Mouse (Mus musculus): ENCODE measurements at regions not wholly inside any gene's neighbourhood (a gene's known extent, or its start where the extent isn't known, plus 50 kb on each side); places are given as distances from the start of the nearest gene placed in this dataset.

- no peak for TF ChIP-seq CTCF (IDR thresholded peaks at IDR 0.05; ENCODE audit: low read depth)
- DNase-seq (ENCODE audit: low spot score) (no peak), ATAC-seq (no peak)
- Histone ChIP-seq H3K27ac (0 out of 2 replicates have a peak overlapping the region, but pooled peaks have one; percentile 2), H3K36me3 (ENCODE audit: insufficient read depth, low read length) (no peaks in the 10 kb centered on the region), H3K9me3 (ENCODE audit: low read length) (no peaks in the 10 kb centered on the region), H3K9ac (replicated peaks; ENCODE audit: low read length) (no peak overlapping the region), H3K4me1 (ENCODE audit: insufficient read depth, low read length) (no peaks in the 10 kb centered on the region), H3K4me3 (ENCODE audit: low read length) (no peak overlapping the region), H3K4me2 (ENCODE audit: low read depth, low read length) (no peak overlapping the region), H3K27me3 (ENCODE audit: insufficient read depth, low read length) (no peaks in the 10 kb centered on the region)
- WGBS, result 90% methylated on average over 3 of the region's 3 CpGs
Observed at GRCm38 (mm10) chr12:13079832-13080231, 138.1 kb upstream of the Mycn start.

DNA sequence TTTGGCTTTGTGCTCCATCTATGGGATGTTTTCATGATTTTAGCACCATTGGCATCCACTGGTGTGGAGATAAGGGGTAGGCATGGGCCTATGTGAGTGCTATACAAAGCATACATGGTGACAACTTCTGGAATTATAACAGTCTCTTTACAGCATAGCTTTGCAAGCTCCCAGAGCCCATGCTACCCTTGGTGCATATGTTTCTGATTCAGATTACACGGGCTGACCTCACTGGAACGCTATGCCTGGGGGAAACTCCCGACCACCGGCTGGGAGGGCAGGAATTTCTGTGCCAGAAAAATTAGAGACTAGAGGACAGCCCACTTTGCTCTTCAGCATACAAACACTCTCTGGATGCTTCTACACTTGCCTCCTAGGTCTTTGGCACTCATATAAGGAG lies 136.0 kb upstream of the Mycn start:
- Histone ChIP-seq H3K4me3 (ENCODE audit: low read length) (no peak overlapping the region), H3K36me3 (ENCODE audit: insufficient read depth, low read length) (no peaks in the 10 kb centered on the region), H3K4me2 (ENCODE audit: low read depth, low read length) (no peak overlapping the region), H3K9ac (replicated peaks; ENCODE audit: low read length) (no peak overlapping the region), H3K9me3 (ENCODE audit: low read length) (no peaks in the 10 kb centered on the region), H3K27me3 (ENCODE audit: insufficient read depth, low read length) (no peaks in the 10 kb centered on the region), H3K4me1 (ENCODE audit: insufficient read depth, low read length) (no peaks in the 10 kb centered on the region), H3K27ac (no peak overlapping the region)
- 42% methylated on average over 4 of the region's 4 CpGs for WGBS
- TF ChIP-seq CTCF (IDR thresholded peaks at IDR 0.05; ENCODE audit: low read depth), result no peak
- DNase-seq (ENCODE audit: low spot score) (no peak), ATAC-seq (no peak)

- no peak for TF ChIP-seq CTCF (IDR thresholded peaks at IDR 0.05; ENCODE audit: low read depth)
- H3K27me3 ChIP-seq (ENCODE audit: insufficient read depth, low read length), result no peaks in the 10 kb centered on the region
- H3K4me3 ChIP-seq (ENCODE audit: low read length), result no peak overlapping the region
- ATAC-seq (peak; percentile 51), DNase-seq (ENCODE audit: low spot score) (no peak)
- H3K9me3 ChIP-seq (ENCODE audit: low read length), result no peaks in the 10 kb centered on the region
- no peak overlapping the region for H3K27ac ChIP-seq
- 81% methylated on average over 3 of the region's 3 CpGs for WGBS
- no peak overlapping the region for H3K9ac ChIP-seq (replicated peaks; ENCODE audit: low read length)
- H3K4me2 ChIP-seq (ENCODE audit: low read depth, low read length), result no peak overlapping the region
- no peaks in the 10 kb centered on the region for H3K36me3 ChIP-seq (ENCODE audit: insufficient read depth, low read length)
- no peaks in the 10 kb centered on the region for H3K4me1 ChIP-seq (ENCODE audit: insufficient read depth, low read length)
Observed at GRCm38 (mm10) chr12:13076699-13077287, 135.1 kb upstream of the Mycn start.

- ATAC-seq, result no peak
- TF ChIP-seq CTCF (IDR thresholded peaks at IDR 0.05; ENCODE audit: low read depth), result no peak
Observed at GRCm38 (mm10) chr12:13073126-13073886, 131.6 kb upstream of the Mycn start.

GRCm38 (mm10) chr12:13067295-13067694 lies 125.6 kb upstream of the Mycn start:
- no peak for TF ChIP-seq CTCF (IDR thresholded peaks at IDR 0.05; ENCODE audit: low read depth)
- DNase-seq (ENCODE audit: low spot score) (no peak), ATAC-seq (no peak)
- Histone ChIP-seq H3K27me3 (ENCODE audit: insufficient read depth, low read length) (no peaks in the 10 kb centered on the region), H3K4me1 (ENCODE audit: insufficient read depth, low read length) (no peaks in the 10 kb centered on the region), H3K27ac (no peak overlapping the region), H3K4me2 (ENCODE audit: low read depth, low read length) (no peak overlapping the region), H3K9ac (replicated peaks; ENCODE audit: low read length) (no peak overlapping the region), H3K4me3 (ENCODE audit: low read length) (no peak overlapping the region), H3K36me3 (ENCODE audit: insufficient read depth, low read length) (no peaks in the 10 kb centered on the region), H3K9me3 (ENCODE audit: low read length) (no peaks in the 10 kb centered on the region)
- 52% methylated on average over 5 of the region's 5 CpGs for WGBS

More at GRCm38 (mm10) chr12:13073126-13073886, 131.6 kb upstream of the Mycn start:
- WGBS, result 48% methylated on average over 4 of the region's 4 CpGs
- H3K4me1 ChIP-seq (ENCODE audit: insufficient read depth, low read length), result no peaks in the 10 kb centered on the region
- no peaks in the 10 kb centered on the region for H3K36me3 ChIP-seq (ENCODE audit: insufficient read depth, low read length)
- DNase-seq (ENCODE audit: low spot score), result no peak
- no peaks in the 10 kb centered on the region for H3K27me3 ChIP-seq (ENCODE audit: insufficient read depth, low read length)
- no peak overlapping the region for H3K9ac ChIP-seq (replicated peaks; ENCODE audit: low read length)
- H3K9me3 ChIP-seq (ENCODE audit: low read length), result no peaks in the 10 kb centered on the region
- H3K27ac ChIP-seq, result no peak overlapping the region
- H3K4me2 ChIP-seq (ENCODE audit: low read depth, low read length), result no peak overlapping the region
- no peak overlapping the region for H3K4me3 ChIP-seq (ENCODE audit: low read length)

- H3K36me3 ChIP-seq (ENCODE audit: insufficient read depth, low read length), result no peaks in the 10 kb centered on the region
- no peaks in the 10 kb centered on the region for H3K27me3 ChIP-seq (ENCODE audit: insufficient read depth, low read length)
- H3K9ac ChIP-seq (replicated peaks; ENCODE audit: low read length), result no peak overlapping the region
- no peak for DNase-seq (ENCODE audit: low spot score)
- no peak overlapping the region for H3K4me2 ChIP-seq (ENCODE audit: low read depth, low read length)
- H3K27ac ChIP-seq, result no peak overlapping the region
- no peaks in the 10 kb centered on the region for H3K9me3 ChIP-seq (ENCODE audit: low read length)
- TF ChIP-seq CTCF (IDR thresholded peaks at IDR 0.05; ENCODE audit: low read depth), result no peak
- no peak overlapping the region for H3K4me3 ChIP-seq (ENCODE audit: low read length)
- 71% methylated on average over 6 of the region's 6 CpGs for WGBS
- ATAC-seq, result no peak
- H3K4me1 ChIP-seq (ENCODE audit: insufficient read depth, low read length), result no peaks in the 10 kb centered on the region
Observed at GRCm38 (mm10) chr12:13066604-13067181, 125.0 kb upstream of the Mycn start.

GRCm38 (mm10) chr12:13059473-13059872 lies 117.8 kb upstream of the Mycn start:
- Histone ChIP-seq H3K4me2 (ENCODE audit: low read depth, low read length) (no peak overlapping the region), H3K27ac (no peak overlapping the region), H3K9me3 (ENCODE audit: low read length) (no peaks in the 10 kb centered on the region), H3K36me3 (ENCODE audit: insufficient read depth, low read length) (no peaks in the 10 kb centered on the region), H3K27me3 (ENCODE audit: insufficient read depth, low read length) (no peaks in the 10 kb centered on the region), H3K9ac (replicated peaks; ENCODE audit: low read length) (no peak overlapping the region), H3K4me3 (ENCODE audit: low read length) (no peak overlapping the region), H3K4me1 (ENCODE audit: insufficient read depth, low read length) (no peaks in the 10 kb centered on the region)
- 82% methylated on average over 2 of the region's 3 CpGs for WGBS
- ATAC-seq (no peak), DNase-seq (ENCODE audit: low spot score) (no peak)
- TF ChIP-seq CTCF (IDR thresholded peaks at IDR 0.05; ENCODE audit: low read depth), result no peak

Measured in hindbrain, postnatal 0 days (tissue).